Mouse (Mus musculus): ENCODE results near the gene Kcna10.
A peak's percentile ranks its signal among the peaks of the same experiment; 100 is the strongest.

The Kcna10 gene

DNA sequence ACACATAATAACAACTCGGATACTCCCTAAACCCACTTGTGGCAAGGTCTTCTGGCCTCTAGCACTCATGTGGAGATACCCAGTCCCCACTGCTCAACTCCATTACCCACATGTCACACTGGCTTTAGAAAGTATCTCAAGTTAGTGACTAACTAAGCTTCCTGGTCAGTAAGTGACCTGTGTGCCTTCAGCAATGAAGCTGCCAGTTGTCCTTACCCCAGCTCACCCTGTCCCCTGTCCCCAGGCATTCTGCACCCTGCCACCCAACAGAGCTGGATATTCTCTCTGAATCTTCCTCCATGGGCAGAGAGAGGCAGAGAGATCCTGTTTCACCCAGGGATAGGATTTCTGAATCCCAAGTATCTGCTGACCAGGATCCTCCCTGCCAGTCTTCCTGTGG lies at the start of gene Kcna10:
Kcna10 (plus strand) TSS at position 301 of the 400 bp plus-strand sequence.
- no peak for DNase-seq (ENCODE audit: low spot score)

DNA sequence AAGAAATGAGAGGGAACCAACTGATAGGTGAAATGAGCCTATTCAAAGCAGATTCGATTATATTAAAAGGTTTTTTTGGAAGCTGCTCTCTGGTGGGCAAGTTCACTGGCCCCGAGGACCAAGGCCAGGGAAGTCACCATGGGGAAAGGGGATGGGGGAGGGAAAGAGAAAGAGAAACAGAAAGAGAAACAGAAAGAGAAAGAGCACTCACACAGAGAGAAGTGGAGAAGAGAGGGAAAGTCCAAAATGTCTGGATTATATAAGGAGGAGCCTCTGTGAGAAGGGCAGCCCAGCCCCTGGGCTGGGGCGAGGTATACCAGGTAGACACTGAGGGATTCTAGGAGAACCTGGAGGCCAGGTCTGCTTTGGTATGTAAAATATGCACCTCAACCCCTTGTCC lies 48.4 kb upstream of the Kcna10 start:
- DNase-seq (ENCODE audit: low spot score): no peak

DNA sequence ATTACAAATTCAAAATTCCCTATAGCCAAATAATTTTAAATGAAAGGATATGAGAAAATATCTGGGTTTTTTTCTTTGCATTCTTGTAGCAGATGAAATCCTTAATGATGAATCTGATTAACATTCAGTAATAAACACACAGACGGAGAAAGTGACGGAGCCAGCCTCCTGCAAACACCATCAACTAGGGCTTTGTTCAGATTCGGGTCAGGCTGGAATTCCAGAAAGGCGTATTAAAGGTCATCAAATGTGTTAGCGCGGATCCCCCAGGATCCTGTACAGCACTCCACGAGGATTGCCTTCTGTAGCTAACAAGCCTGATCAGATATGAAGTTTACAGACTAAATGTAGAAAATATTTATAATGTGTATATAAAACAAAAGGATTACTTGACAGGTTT lies 35.7 kb upstream of the Kcna10 start:
- no peak for DNase-seq (ENCODE audit: low spot score)

DNA sequence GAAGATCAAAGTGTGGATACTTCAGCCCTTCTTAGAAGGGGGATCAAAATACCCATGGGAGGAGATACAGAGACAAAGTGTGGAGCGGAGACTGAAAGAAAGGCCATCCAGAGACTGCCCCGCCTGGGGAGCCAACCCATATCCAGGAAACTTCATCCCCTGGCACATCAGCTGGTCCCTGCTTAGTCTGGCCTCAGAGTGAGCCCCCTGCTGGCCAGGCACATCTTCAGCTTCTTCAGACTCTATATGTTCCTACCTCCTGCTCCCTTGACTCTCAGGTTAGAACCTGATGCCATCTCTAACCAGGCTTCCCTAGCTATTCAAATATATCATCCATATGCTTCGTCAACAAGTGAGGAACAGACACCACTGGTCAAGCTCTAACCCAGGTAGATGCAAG lies 33.9 kb upstream of the Kcna10 start:
- peak; percentile 11 for DNase-seq (ENCODE audit: low spot score)

DNA sequence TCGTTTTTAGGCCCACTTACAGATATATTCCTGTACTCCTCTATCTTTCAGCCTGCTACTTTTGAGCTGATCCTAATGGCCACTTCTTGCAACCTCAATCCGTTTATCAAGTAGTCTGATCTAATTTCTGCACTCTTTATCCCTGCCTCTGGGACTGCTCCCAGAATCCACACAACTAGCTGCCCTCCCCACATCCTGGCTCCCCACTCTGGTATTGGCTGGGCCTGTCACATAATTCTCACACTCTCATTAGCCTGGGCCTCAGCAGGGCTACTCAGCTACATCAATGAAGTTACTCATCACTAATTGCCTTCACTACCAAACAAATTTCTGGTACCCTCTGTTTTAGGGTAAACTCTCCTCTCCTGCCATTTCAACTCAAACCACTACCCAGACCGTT lies 32.4 kb upstream of the Kcna10 start:
- no peak for DNase-seq (ENCODE audit: low spot score)

GRCm38 (mm10) chr3:107150872-107151540 lies 31.9 kb upstream of the Kcna10 start:
- no peak for DNase-seq (ENCODE audit: low spot score)

DNA sequence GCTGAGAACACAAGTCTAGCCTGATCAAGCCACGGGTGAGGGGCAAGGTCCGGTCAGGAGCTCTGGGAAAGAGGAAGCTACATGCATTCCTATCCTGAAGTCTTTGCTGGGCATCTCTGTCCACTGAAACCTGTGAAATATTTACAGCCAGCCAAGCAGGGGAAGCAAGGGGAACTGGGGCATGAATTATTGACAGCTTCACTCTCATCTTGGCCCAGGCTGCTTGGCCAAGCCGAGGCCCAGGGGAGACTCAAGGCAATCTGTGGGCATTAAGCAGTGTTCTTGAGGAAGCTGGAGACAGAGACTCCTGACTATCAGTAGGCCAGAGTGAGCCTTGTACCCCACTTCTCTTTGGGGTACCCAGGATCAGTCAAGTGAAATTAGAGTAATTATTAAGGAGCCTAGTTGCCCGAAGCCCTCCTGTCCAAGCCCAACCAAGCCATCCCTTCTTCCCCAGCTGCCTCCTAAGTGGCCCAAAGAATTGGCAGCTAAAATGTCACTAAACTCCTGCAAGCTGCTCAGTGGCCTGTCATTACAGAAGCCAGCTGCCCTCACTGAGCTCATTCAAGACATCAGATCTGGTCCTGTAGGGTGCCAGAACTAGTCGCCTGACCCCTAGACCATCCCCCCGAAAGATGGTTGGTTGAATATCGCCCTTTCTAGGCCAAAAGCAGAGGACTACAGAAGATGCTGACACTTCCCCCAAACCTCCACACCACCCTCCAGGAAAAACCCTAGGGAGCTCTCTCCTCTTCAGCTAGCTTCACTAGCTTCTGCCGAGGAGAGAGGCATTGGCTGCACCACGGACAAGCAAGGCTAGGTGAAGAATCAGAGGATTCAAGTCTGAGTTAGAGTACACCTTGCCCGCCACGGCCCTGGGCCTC lies 28.8 kb upstream of the Kcna10 start:
- no peak for DNase-seq (ENCODE audit: low spot score)

GRCm38 (mm10) chr3:107158856-107159255 lies 24.0 kb upstream of the Kcna10 start:
- no peak for DNase-seq (ENCODE audit: low spot score)

DNA sequence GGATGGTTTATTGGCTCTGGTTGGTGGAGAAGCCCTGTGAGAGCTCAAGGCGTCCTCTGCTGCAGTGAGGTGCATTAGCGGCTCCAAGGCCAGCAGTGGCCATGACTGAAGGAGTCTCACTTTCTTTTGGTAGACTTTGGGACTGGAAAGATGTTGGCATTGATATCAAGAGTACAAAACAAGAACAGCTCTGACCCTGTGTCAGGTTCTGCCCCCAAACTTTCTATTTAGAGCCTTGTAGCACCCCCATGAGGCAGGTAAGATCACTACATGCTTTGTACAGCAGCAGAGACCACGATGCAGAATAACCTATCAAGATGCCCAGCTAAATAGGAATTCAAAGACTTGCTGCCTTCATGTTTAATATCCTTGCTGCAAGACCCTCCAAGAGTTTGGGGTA lies 23.4 kb upstream of the Kcna10 start:
- DNase-seq (ENCODE audit: low spot score): no peak

DNA sequence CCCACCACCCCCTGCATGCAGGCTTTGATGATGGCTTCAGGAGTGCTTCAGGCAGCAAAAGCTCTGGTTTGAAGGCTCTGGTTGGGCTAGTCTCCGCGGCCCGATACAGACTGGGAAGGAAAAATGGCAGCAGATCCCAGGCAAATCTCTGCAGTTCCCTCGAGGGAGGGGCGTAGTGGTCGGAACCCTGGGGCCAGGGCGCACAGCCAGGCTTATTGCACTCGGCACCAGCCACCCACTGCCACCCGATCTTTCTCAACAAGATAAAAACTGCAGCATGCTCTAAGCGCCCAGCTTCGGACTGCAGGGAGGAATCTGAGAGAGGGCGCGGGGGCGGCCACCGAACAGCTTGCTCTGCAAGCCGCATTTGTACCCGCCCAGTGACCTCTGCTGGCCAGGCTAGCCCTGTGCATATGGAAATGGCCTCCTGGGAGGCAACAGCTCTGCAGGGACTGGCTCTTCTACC lies 23.0 kb upstream of the Kcna10 start:
- no peak for DNase-seq (ENCODE audit: low spot score)

DNA sequence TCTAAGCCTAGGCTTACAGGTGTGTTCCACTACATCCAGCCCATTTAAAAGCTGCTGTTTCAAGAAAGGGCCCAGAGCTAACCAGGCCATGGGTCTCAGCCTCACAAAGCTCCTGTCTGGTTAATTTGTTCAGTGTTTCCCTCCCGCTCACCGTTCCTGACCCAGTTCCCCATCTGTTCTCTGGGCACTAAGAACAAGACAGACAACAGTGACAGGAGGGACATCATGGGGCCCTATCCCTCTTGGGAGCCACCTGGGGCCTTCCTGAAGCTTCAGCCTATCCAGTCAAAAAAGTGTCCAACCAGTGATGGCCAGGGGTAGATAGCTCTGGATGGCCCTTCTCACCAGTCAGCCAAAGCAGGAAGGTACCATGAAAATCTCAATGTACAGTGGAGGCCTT lies 20.1 kb upstream of the Kcna10 start:
- DNase-seq (ENCODE audit: low spot score): no peak

DNA sequence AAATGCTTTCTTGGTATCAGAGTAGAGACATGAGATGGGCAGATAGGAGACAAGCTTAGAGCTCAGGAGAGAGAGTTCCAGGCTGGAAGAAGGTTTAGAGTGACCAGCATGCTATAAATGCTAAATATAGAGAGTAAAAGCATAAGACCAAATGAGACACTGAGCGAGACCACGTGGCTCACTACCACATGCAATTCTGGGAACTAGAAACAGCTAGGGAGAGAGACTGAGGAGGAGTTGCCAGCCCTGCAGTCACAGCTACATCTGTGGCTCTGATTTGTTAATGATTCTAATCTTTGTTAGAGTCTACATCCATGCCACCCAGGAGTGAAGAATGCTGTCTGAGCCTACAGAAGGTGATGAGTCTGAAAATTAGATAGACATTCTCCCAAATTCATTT lies 13.3 kb upstream of the Kcna10 start:
- DNase-seq (ENCODE audit: low spot score): no peak

DNA sequence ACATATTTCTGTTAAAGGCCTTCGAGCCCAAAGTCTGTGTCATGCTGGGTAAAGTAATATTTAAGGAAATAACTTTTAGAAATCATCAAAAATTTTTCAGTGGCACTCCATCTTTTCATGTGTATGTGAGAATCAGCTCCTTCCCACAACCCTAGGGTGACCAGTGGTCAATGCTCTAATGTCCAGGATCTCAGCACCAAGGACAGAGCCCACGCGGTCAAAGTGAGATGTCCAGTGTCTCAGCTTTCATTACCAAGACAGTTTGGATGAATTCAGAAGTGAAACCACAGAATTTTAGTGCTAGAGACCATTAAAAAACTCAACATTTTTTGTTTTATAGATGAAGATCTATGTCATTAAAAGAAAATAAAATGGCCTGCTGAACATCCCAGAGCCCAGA lies 10.9 kb upstream of the Kcna10 start:
- no peak for DNase-seq (ENCODE audit: low spot score)

GRCm38 (mm10) chr3:107172556-107172955 lies 10.3 kb upstream of the Kcna10 start:
- no peak for DNase-seq (ENCODE audit: low spot score)

DNA sequence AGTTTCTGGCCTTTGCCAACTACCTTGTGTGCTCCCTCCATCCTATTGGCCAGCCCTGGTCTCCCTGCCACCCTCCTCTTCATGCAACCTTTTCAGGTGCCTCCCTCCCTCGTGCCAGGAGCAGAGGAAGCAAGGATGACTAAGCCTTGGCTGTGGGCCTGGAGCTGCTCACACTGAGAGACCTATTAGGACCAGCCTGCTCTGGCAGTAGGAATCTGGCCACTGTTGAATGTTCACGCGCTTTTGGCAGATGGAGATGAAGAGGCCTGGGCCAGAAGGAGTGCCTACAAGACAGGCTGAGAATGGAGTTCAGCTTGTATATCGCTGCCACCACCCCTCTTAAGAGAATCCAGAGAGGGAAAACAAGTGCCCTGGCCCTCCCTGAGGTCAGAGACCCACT lies 7.4 kb upstream of the Kcna10 start:
- peak; percentile 3 for DNase-seq (ENCODE audit: low spot score)

DNA sequence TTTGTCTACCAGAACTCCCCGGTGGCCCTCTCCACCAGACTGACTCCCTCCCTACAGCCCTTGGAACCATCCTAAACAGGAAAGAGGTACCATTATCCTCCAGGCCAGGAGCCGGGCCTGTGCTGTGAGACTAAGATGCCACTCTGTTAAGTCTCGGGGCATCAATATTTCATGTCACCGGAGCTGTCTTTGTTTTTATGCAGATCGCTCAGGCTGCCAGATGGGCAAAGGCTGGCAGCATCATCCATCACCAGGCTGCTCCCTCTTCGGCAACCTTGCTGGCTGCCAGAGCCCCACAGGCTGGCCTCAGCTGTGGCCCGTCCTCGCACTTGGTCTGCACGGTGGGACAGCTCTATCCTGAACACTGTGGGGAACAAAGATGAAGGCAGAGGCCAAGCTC lies 6.4 kb upstream of the Kcna10 start:
- no peak for DNase-seq (ENCODE audit: low spot score)

- DNase-seq (ENCODE audit: low spot score): no peak
These were observed 2.0 kb upstream of the Kcna10 start for GRCm38 (mm10) chr3:107180860-107181259.

DNA sequence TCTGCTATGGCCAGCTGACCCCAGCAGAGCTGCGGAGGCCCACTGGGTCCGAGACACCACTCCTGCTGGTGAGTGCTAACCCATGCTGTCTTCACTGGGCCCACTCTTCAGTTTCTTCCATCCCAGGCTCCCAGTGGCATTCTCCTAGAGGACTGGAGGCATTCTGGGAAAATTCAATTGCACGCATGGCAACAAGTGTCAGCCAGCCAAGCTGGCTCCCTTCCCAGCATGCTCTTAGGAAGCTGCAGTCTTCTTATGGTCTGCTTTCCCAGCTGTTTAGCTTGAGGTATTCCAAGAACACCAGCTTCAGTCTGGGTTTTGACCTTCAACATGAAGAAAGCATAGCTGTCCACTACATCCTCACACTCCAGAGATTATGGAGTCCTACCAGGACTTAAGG lies 322 bp downstream of the Kcna10 start:
- no peak for DNase-seq (ENCODE audit: low spot score)

DNA sequence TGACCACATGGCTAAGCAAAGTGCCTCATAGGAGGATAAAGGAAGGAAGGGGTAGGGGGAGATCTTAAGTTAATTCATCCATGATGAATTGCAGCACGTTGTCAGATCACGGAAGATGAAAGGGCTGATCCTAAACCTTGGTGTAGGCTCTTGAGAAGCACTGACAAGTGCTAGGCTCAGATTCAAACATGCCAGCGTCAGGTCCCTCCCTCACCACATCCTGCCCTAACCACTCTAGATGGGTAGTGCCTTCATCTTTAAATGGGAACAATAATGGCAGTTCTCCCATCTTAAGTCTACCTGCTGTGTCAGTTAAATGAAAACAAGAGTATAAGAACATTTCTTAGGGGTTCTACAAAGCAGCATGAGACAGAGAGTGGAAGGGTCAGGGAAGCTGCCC lies 2.7 kb downstream of the Kcna10 start:
- no peak for DNase-seq (ENCODE audit: low spot score)

DNA sequence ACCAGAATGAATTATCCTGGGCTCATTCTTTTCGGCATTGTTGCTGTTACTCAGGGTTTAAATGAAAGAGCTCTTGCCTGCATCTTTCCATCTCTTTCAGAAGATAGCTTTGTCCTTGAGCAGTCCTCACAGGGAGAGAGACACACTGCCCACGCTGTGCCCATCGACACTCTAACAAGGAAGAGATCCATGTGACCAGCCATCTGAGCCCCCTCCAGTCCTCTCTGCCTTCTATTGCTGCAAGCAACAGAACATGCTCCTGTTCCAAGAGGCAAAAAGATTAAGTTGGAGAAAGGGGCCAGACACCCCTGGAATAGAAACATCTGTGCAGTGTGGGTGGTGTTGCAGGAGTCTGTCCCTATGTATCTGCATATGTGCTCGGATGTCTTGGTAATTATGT lies 4.2 kb downstream of the Kcna10 start:
- DNase-seq (ENCODE audit: low spot score): no peak

GRCm38 (mm10) chr3:107188226-107188899 lies 5.5 kb downstream of the Kcna10 start:
- no peak for DNase-seq (ENCODE audit: low spot score)

GRCm38 (mm10) chr3:107201310-107202180 lies 18.7 kb downstream of the Kcna10 start:
- no peak for DNase-seq (ENCODE audit: low spot score)

All from urinary bladder, postnatal 25 days (tissue).